Mouse (Mus musculus) megakaryocyte, embryonic 14.5 days (primary cell): ENCODE data around the gene Dnajb11.

Experiments used
- FLI1 ChIP-seq: IDR thresholded peaks from 2 replicates; pipeline ENCODE4 v1.6.1; 2012; ENCODE audit warnings: low read length, inconsistent platforms, mixed read lengths
- GATA1 ChIP-seq: IDR thresholded peaks from 3 replicates; pipeline ENCODE4 v1.6.1; 2012; ENCODE audit warnings: mixed read lengths, low read length, inconsistent platforms, borderline replicate concordance

- TF ChIP-seq GATA1, result no peak
- TF ChIP-seq FLI1, result no peak
Measured at GRCm38 (mm10) chr16:22894095-22894494, 36.5 kb downstream of the Dnajb11 start.
